Mouse (Mus musculus): Measurements from ENCODE around the gene Tfap2e. TPM values are rescaled to one million over a fixed set of nuclear protein-coding genes. Genes with fewer than 3 reads are reported as not detected.

Gene Tfap2e
- polyA plus RNA-seq, 1 experiment from 2014 or later, result 0.18 TPM

- 3% methylated on average over 48 of the region's 48 CpGs for WGBS
- Histone ChIP-seq H3K4me1 (replicated peaks) (peaks cover 27% of the 10 kb centered on the region), H3K27me3 (no peaks in the 10 kb centered on the region), H3K4me3 (peak within 1 kb of the TSS; percentile 72), H3K27ac (replicated peaks) (peak within 1 kb of the TSS; percentile 85), H3K9me3 (no peaks in the 10 kb centered on the region), H3K36me3 (no peaks in the 10 kb centered on the region), H3K4me2 (peak within 1 kb of the TSS; percentile 90), H3K9ac (peak within 1 kb of the TSS; percentile 85)
- peak; percentile 98 for ATAC-seq (ENCODE audit: low read depth)
Measured at GRCm38 (mm10) chr4:126677054-126678003, 58.7 kb downstream of the Tfap2e start, which contains the start of gene Psmb2. Psmb2 (plus strand) TSS chr4:126677630.

GRCm38 (mm10) chr4:126667075-126667474, 69.0 kb downstream of the Tfap2e start:
- Histone ChIP-seq H3K27ac (replicated peaks) (no peak overlapping the region), H3K4me2 (no peak overlapping the region), H3K36me3 (no peaks in the 10 kb centered on the region), H3K27me3 (no peaks in the 10 kb centered on the region), H3K9ac (no peak overlapping the region), H3K4me3 (no peak overlapping the region), H3K4me1 (replicated peaks) (no peaks in the 10 kb centered on the region), H3K9me3 (no peaks in the 10 kb centered on the region)
- 90% methylated on average over 2 of the region's 2 CpGs for WGBS
- ATAC-seq (ENCODE audit: low read depth), result no peak

Other genes with a start within 250 kb of the Tfap2e start
- 8.7 and 9.1 TPM in 2 replicates for gene Ago4, start 202.8 kb downstream of the Tfap2e start, polyA plus RNA-seq (2015; fragmentation: Nextera tagmentation; extraction: Ambion mirVana)
- gene Clspn, start 179.3 kb downstream of the Tfap2e start, polyA plus RNA-seq (2015; fragmentation: Nextera tagmentation; extraction: Ambion mirVana), result 6.5 and 8.6 TPM in 2 replicates
- 7.2 and 7.6 TPM in 2 replicates for gene 5730409E04Rik, start 126.4 kb downstream of the Tfap2e start, polyA plus RNA-seq (2015; fragmentation: Nextera tagmentation; extraction: Ambion mirVana)
- 464 and 490 TPM in 2 replicates for gene Psmb2, start 58.6 kb downstream of the Tfap2e start, polyA plus RNA-seq (2015; fragmentation: Nextera tagmentation; extraction: Ambion mirVana)
- 85.3 and 86.7 TPM in 2 replicates for gene Ncdn, start 17.2 kb upstream of the Tfap2e start, polyA plus RNA-seq (2015; fragmentation: Nextera tagmentation; extraction: Ambion mirVana)
- gene AU040320, start 17.3 kb upstream of the Tfap2e start, polyA plus RNA-seq (2015; fragmentation: Nextera tagmentation; extraction: Ambion mirVana), result 38.3 and 41.3 TPM in 2 replicates
- gene Zmym4, start 231.9 kb upstream of the Tfap2e start, polyA plus RNA-seq (2015; fragmentation: Nextera tagmentation; extraction: Ambion mirVana), result 26.7 and 27.6 TPM in 2 replicates

Data from neural tube, embryonic 13.5 days (tissue).